Mouse (Mus musculus): Measurements from ENCODE around the gene Smarcc1.
A peak's percentile ranks its signal among the peaks of the same experiment; 100 is the strongest.

Gene Smarcc1

DNA sequence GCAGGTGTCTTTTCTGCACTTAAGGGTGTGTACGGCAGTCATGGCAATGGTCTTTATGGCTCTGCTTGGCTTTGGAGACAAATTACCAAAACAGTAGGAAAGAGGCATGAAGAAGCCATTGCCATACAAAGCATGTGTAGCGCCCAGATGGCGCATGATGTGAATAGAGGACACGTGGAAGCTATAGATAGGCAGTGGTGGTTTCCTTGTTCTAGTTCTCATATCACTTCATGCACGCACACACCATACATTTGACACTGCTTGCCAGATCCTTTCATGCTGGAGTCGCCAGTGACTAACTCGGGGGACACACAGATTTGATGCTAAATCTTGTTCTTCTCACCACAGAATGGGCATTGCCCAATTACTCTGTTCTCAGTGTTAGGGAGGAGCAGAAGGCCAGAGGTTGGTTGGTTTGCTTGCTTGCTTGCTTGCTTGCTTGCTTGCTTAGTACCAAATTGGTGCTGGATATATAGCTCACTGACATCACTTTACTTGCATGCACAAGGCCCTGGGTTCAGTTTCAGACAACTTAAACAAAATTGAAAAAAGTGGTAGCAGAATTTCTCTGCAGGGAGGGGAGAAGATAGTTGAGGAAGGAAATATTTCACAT lies 125.8 kb downstream of the Smarcc1 start, which contains the start of gene Cspg5:
Gene Cspg5 (plus strand): TSS at position 563 of the 613 bp plus-strand sequence.
- DNase-seq, result no peak

DNA sequence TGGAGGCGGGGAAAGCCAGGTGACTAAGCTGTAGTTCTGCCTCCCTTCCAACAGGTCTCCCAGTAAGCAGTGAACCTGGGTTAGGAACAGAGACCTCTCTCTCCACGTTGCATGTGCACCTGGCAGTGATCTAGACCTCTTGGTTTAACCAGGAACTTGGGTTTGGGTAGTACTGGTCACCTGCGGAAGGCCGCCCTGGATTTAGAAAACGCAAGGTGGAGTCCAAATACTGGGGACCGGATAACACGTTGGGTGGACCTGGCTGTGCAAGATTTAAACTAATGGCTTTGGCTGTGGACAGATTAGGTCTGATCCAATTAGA lies 127.0 kb downstream of the Smarcc1 start:
- DNase-seq, result no peak

- peak; percentile 48 for DNase-seq
Observed at GRCm38 (mm10) chr9:110244889-110245589, 127.5 kb downstream of the Smarcc1 start.

GRCm38 (mm10) chr9:110245590-110246320 lies 128.2 kb downstream of the Smarcc1 start:
- peak; percentile 58 for DNase-seq

DNA sequence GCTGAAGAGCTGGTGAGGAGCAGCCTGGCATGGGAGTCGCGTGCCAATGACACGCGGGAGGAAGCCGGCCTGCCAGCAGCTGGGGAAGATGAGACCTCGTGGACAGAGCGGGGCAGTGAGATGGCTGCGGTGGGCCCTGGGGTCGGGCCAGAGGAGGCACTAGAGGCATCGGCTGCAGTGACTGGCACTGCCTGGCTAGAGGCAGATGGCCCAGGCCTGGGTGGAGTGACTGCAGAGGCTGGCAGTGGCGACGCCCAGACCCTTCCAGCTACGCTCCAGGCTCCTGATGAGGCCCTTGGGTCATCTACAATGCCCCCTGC lies 128.8 kb downstream of the Smarcc1 start:
- DNase-seq, result no peak

GRCm38 (mm10) chr9:110247049-110247448 lies 129.5 kb downstream of the Smarcc1 start:
- no peak for DNase-seq

DNA sequence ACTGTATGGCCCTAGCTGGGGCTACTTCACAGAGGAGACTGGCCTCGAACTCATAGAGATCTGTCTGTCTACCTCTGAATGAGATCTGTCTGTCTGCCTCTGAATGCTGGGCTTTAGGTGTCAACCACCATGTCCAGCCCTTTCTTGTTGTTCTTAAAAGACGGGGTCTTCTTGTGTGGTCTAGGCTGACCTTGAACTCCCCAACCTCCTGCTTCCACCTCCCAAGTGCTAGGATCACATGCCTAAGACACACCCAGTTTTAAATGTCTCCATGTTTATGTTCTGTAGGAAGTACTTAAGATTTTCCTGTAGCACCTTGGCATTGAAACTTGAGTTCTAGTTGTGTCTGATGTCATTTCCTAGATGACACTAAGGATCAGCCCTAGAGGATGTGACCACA lies 131.4 kb downstream of the Smarcc1 start:
- DNase-seq, result no peak

DNA sequence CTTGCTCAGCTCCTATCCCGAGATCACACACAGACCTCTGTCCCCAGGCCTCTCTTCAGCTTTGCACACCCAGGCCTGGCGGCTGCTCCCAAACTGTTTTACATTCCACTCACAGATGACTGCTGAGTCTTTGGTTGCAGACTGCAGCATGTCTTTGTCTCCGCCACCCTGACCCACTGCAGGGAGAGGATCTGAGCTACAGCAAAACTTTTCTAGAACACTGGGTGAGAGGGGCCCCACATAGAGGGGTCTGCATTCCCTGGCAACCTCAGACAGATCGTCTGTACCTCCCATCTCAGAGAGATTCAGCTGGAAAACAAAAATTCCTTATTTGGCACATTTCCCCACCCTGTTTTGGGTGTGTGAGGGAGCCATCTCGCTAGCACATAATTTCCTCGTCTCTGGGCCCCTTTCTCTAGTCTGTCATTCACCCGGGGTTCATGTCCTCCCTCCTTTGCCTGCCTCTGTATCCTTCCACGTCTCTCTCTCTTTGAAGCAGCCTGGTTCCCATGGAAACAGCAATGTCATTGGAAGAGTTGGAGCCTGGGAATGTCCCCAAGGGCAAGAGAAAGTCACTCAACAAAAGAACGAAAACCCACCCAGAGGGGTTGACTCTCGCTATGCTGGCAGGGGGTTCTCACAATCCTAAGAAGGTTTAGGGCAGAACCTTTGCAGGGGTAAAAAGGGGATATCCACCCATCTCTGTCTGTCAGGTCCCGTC lies 132.5 kb downstream of the Smarcc1 start:
- DNase-seq, result no peak

DNA sequence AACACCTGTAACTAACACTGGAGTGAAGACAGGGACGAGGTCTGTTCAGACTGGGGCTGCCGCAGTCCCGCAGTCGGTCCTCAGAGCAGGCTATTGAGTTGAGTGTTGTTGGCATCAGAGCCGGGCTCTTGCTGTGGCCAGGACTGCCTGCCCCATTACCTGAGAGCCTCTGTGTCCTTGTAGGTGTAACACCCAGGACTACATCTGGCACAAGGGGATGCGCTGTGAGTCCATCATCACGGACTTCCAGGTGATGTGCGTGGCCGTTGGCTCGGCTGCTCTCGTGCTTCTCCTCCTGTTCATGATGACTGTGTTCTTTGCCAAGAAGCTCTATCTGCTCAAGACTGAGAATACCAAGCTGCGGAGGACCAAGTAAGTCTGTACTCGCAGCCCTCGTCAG lies 133.3 kb downstream of the Smarcc1 start:
- DNase-seq, result no peak

DNA sequence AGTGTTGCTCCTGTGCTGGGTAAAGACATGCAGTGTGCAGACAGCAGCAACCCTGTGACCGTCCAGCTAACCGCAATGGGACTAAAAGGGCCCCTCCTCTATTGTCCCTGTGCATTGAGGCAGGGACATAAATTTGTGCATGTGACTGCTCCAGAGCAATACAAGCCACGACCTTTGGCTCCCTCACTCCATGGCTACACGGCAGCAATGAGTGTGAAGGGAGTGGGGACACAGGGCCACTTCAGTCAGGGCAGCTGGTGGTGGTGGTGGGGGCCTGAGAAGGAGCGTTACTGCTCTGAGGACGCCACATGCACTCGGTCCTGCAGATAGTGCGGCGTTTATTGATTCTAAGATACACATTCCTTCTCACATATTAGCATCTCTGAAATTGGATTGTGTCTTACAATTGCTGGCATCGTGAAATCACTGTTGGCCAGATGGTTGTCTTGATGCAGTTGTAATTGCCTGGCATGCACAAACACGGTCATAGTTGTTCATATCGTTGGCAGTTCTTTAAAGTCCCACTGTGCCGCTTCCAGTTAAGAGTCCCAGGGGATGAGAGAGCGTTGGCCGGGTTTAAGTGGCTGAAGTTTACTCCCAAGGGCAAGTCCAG lies 138.0 kb downstream of the Smarcc1 start:
- no peak for DNase-seq

DNA sequence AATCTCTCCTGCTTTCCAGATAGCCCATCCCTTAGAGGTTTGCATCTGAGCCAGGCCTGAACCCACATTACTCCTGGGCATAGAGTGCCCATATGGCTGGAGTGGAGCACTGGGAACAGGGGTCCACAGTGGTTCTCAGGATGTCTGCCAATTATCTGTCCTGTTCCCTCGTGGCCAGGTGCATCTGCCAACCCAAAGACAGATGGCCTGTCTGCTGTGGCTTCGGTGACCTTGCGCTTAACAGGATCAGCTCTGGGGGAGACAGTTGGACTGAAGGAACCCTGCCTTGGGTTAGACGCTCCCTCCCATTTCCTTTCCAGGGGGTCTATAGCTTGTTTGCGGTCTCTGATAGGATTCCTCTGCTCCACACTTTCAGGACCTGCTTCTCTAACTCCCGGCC lies 141.1 kb downstream of the Smarcc1 start:
- DNase-seq, result no peak

DNA sequence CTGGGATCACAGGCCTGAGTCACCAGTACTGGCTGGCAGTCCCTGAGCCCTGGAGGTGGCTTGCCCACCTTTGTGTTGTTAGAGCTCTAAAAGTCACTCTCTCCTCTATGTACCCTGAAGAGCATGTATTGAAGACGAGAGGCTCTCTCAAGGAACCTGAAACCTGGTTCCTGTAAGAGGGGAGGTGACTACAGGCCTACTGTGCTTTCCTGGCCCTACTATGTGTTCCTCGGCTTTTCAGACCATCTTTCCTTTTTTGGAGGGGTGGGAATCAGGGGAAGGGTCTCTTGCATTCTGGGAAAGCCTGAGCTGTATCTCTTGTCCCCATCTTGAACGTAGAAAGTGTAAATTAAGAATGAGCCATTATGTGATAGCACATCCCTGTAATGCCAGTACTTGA lies 141.6 kb downstream of the Smarcc1 start:
- DNase-seq, result no peak

GRCm38 (mm10) chr9:110263181-110263580 lies 145.7 kb downstream of the Smarcc1 start:
- no peak for DNase-seq

DNA sequence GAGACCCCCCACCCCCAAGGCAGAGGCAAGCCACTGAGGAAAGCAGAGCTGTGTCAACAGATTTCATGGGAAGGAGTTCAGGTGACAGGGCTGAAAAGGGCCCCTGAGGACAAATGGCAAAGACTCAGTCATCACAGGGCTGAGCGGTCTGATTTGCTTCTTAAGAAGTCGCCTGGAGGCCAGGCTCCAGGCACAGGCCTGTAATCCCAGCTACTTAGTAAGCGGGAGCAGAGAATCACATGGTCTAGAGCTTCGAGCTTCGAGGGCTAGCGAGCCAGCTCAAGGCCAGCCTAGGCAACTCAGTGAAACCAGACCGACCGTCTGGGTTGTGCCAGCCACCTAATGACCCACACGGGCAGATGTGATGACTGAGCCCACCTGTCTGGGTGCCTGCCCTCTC lies 147.5 kb downstream of the Smarcc1 start:
- DNase-seq, result no peak

GRCm38 (mm10) chr9:110268416-110268815 lies 150.9 kb downstream of the Smarcc1 start:
- DNase-seq, result no peak

GRCm38 (mm10) chr9:110272330-110272729 lies 154.8 kb downstream of the Smarcc1 start:
- DNase-seq, result no peak

DNA sequence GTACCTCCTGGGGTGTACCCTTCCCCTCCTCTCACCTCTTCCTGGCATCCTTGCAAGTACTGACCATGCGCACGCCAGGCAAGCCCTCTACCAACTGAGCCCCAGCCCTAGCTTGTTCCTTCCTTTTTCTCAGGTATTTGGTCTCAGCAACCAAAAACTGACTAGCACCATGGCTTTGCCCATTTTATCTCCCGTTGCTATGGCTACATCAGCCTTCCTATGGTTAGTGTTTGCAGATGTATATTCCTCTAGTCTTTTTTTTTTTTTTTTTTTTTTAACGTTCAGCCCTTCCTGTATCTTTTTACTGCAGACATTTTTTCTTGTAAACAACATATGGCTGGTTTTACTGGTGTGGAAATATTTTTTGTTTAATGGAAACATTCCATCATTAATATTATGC lies 156.0 kb downstream of the Smarcc1 start:
- no peak for DNase-seq

GRCm38 (mm10) chr9:110275882-110276281 lies 158.4 kb downstream of the Smarcc1 start:
- no peak for DNase-seq

- peak; percentile 13 for DNase-seq
Observed at GRCm38 (mm10) chr9:110277431-110277881, 159.9 kb downstream of the Smarcc1 start.

DNA sequence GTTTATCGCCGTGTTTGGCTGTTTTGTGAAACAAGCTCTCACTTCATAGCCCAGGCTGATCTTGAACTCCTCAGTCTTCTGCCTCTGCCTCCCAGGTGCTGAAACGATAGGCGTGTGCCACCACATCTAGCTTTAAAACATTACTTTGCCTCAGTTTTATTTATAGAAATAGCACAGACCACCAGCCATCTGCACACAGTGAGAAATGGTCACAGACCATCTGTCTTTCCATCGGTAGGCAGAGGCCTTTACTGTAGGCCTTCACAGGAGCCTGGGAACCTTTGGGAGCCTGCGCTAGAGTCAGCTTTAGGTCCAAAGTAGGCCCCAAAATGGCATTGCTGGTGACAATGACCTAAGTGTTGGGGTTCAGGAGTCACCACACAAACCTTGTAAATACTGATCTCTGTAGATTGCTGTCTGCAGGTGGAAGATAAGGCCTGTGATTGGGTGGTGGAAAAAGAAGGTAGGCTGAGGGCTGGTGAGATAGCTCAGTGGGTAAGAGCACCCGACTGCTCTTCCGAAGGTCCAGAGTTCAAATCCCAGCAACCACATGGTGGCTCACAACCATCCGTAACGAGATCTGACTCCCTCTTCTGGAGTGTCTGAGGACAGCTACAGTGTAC lies 166.7 kb downstream of the Smarcc1 start:
- DNase-seq, result no peak

DNA sequence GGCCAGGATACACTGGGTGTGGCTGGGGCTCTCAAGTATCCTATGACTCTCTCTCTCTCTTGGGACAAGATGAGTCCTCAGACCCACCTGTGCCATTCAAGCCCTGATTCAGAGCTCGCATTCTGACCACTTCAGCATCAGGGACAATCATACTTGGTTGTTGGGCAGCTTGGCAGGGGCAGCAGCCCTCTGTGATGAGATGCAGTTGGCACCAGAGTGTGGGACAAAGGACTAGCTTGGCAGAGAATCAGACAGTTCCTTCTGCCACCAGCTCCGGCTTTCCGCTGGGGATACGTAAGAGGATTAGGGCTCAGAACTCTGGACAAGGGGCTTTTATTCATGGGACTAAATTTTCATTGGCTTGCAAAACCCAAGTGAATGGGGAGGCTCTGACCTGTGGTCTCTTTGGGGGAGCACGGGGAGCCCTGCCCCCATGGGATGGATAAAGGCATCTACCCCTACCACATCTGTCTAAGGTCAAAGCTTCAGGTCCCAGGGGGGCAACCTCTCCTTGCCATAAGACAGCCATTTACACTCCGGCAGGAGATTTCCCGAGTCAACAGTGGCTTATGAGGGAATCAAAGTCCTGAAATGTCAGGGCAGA lies 169.9 kb downstream of the Smarcc1 start:
- DNase-seq, result no peak

Data from kidney, postnatal 14 days (tissue).